Mouse (Mus musculus) kidney, postnatal 25 days (tissue): ENCODE results near the gene Gaa.
"Not testable (repeated sequence)": the region's sequence is repeated elsewhere in the genome, so short reads cannot be mapped to it uniquely, and the experiment has no call there.

Source experiments
- DNase-seq, 2 experiments: peaks; one replicate each; pipeline ENCODE4 v3.0.0; 2021; ENCODE audit warnings: mixed read lengths in 2 of 2

Gaa gene

DNA sequence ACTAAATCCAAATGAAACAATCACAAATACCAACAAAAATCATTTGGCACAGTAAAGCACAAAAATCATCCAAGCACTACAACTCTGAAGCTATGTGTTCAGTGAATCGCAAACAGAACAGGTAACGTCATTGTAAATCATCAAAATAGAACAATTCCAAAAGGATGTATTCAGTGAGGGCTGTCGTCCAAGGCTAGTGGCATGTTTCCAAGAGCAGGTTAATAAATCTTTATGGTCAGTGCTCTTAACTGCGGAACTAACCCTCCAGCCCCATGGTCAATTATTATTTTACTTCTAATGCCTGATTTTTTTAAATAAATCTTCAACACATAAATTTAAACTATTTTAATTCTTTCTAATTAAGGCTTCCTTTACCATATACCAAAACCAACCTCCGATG is 11.1 kb upstream of the Gaa start:
- peak in 1 of 2 experiments; percentile 63 for DNase-seq

DNA sequence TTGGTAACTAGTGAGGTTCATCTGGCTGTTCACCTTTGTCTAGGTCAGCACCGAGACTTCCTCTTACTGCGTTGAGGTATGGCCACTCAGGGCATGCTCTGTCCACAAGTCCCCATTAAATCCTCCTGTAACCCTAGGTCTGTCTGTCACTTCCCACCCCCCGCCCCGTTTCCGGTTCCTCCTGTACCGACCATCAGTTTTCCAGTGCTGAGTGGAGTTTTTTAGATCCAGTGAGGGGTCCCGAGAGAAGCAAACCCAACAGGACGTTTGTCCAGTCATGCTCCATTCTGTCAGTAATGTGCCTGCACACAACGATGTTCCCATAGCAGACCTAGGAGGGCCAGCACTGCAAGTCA is 9.5 kb upstream of the Gaa start:
- DNase-seq, result no peak

DNA sequence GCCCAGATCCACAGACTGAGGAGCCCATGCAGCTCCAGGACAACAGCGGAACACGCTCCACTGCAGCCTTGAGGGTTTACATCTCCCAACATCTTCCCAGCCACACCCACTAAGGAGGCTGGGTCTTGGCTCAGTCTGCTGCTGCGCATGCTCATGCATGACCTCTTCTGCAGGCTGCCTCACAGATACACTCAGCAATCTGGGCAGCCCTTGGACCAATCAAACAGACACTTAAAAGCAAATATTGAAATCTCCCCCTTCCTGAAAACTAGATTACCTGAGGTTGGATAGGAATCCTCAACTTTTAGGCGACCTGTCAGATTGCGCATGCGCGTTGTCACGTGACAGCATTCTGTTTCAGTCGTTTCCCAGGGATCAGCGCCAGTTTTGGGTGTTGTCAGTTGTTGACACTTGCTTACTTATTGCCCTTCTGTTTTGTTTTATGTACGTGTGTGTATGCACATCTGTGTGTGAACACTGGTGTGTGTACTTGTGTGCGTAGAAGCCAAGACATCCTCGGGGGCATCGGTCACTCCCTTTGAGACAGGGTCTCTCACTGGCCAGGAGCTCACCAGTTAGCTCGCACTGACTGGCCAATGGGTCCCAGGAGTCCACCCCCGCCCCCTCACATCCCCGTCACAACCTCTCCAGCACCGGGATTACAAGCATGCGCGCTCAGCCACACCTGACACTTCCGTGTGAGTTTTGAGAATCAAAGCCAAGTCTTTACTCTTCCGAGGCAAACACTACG is 8.9 kb upstream of the Gaa start:
- DNase-seq, result peak; percentile 74 to 84

DNA sequence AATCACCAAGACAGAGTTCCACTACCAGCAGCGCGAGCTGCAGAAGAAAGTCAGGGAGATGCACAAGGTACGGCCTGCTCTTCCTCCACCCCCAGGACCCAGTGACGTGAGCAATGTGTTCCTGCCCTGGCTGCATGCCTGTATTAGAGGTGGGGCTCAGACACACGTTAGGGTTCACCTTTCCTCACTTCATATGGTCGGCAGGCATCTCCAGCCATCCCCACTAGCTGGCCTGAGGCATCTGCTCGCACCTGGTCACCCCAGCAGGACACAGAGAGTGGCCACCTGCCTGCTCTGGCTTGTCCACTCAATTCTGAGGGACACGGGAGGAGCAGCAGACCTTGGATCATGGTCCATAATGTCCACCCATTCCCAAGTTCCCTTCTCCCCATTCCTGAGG is 7.7 kb upstream of the Gaa start:
- DNase-seq, result no peak

DNA sequence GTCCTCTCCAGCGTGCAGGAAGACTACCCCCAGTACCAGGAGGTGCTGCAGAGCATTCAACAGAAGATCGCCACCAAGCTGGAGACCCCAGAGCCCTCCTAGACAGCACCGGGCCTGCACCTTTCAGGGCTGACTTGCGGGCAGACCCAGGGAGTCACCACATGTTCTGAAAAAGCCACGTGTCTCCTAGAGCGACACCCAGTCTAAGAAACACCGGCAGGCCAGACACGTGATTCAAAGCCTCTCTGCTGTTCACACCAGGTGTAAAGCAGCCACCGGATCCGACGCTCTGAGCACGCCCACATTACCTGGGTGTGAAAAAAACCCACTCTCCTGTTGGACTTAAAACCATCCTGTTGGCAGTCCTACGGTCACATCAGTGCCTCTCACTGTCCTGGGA is 3.3 kb upstream of the Gaa start:
- DNase-seq, result no peak

DNA sequence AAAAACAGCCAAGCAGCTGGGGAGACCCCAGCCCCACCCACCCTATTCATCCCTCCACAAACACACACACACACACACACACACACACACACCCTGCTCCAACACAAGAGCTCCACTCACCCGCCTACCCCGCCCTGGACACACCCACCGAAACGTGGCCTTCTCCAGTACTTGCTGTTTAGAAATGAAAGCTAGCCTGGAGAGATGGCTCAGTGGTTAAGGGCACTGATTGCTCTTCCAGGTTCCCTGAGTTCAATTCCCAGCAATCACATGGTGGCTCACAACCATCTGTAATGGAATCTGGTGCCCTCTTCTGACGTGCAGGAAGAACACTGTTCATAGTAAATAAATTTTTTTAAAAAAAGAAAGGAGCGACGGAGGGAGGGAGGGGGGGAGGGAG is 1.9 kb upstream of the Gaa start:
- no peak for DNase-seq

DNA sequence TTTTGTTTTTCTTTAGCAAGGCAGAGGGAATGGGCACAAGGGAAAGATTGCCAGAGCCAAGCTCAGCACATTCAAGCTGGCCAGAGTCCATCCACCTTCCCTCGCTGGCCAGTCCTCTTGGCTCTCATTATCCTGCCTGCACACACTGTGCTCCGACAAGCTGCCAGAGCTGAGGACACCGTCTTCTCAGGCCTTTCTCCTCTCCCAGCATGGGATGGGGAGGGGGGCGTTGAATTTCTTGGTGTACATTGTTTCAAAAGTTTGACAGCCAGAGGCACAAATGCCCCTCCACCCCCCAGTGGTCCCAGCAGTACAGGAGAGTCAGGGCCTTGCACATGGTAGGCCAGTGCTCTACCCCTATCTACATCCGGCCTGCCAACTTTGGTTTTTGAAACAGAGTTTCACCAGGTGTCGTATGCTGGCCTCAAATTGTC is 429 bp upstream of the Gaa start:
- peak; percentile 79 to 88 for DNase-seq

DNA sequence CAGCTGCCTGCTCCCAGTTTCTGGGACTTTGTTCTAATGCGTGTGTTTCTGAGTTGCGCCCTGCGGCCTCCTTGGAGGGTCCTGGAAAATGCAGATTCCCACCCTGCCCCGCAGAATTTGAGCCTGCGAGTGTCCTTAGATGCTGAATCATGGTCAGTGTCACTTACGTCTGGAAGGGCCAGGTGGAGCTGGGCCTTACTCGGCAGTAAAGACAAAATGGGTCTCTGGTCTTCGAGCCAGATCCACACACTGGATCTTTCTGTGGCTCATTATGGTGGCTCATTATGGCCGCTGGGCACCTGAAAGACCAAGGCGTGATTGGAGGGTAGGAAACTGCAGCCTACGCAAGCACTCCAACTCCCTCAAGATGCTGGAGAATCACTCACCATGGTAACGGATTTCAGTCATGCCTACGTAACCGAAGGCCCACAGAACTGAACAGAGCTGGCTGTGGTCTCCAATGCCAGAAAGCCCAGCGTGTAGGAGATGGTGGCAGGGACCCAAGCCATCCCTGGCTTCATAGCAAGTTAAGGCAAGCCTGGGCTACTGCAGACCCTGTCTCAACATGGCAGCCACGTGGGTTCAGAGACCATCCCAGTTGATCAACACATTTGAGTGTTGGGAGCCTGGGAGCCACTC is 989 bp downstream of the Gaa start:
- DNase-seq, result no peak

DNA sequence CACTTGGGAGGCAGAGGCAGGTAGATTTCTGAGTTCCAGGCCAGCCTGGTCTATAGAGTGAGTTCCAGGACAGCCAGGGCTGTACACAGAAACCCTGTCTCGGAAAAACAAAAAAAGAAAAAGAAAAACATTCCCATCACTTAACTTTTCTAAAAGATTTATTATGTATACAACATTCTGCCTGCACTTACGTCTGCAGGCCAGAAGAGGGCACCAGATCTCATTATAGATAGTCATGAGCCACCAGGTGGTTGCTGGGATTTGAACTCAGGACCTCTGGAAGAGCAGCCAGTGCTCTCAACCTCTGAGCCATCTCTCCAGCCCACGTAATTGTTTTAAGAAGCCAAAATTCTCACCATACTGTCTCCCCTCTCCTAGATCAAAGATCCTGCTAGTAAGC is 4.8 kb downstream of the Gaa start:
- DNase-seq, result not testable (repeated sequence)

DNA sequence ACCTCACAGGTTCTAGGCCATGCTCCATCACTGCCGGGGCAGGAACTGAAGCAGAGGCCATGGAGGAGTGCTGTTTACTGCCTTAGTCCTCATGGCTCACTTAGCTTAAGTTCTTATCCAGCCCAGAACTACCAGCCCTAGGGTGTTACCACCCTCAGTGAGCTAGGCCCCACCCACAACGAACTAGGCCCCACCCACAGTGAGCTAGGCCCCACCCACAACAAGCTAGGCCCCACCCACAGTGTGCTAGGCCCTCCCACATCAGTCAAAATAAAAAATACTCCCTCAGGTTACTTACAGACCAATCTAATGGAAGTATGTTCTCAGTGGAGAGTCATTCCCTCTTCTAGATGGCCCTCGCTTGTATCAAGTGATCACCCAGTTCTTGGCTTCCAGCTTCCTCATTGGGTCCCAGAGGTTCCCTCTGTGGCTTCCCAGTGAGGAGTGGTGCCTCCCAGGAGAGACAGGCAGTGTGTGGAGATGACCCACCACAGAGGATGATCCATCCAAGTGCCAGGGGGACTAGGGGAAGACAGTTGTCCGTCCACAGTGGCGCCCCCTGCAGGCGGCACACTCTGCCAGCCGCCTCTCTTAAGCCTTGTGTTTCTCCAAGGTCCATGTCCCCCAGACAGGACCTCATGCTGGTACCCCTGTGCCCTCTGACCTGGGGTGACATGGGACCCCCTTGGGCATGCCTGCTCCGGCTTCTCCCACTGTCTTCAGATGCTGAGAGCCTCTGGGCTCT is 5.7 kb downstream of the Gaa start:
- DNase-seq, result no peak

DNA sequence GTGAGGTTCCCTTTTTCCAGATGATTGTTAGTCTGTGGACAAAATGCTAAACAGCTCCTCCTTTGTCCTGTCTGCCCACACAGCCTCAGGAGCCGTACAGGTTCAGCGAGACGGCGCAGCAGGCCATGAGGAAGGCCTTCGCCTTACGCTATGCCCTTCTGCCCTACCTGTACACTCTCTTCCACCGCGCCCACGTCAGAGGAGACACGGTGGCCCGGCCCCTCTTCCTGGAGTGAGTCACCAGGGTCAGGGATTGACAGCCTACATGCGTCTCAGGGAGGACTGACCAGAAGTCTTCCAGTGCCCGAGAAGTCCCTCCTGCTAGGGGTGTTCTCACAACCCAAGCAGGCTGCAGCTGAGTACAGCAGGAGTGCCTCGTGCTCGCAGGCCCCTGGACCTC is 13.3 kb downstream of the Gaa start:
- DNase-seq, result no peak

DNA sequence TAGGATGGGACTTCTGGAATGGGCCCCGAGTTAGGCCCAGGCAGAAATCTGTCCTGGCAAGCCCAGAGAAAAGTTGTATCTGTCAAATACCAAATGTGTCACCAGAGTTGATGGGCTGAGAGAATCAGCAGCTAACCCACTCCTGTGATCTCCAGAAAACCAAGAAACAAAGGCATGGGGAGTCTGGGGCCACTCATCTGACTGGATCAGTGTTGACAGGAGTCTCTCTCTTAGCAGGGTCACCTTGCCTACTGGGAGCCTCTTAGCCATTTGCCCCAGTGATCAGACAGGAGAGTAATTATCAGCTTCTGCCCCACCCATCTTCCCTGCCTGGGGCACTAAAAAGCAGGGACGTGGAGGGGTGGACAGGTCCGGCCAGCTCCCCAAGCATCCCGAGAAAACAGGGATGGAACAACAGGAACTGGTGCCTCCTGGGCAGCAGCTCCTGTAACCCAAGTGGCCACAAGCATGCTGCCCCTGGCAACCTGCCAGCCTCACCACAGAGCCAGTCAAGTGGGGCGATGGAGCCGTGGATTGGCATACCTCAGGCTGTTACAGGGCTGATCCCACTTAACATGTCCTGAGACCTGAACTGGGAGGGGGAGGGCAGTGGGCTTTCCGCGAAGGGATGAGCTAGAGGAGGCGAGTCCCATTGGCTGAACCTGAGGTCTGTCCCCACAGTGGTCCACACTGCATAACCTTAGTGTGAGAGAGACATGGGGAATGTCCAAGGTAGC is 18.3 kb downstream of the Gaa start:
- DNase-seq, result peak; percentile 64 to 74

DNA sequence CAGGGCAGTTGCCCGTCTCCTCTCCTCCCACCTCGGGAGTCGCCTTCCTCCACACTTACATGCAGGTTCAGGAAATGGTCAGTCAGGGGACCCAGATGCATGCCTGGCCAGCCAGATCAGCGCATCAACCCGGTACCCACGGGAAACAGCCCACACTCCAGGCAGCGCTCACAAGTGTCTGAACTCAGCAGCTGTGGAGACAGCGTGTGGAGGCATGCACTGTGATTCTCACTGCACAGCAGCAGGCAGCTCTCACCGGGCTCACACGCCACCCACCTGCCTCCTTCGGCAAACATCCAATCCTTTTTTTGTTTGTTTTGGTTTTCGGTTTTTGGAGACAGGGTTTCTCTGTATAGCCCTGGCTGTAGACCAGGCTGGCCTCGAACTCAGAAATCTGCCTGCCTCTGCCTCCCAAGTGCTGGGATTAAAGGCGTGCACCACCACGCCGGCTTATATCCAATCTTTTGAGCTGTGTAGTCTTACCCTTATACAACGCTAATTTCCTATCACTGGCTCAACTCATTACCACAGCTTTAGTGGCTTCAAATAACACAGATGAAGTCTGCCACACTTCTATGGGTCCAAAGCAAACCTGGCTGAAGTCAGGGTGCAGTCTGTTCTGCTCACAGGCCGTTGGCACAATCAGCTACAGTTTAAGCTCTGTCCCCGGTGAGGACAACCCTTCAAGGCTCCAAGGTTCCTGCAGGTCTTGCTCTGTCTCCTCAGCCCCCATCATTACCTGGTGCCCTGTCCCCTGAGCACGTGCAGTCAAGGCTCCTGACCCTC is 19.7 kb downstream of the Gaa start:
- DNase-seq, result no peak

DNA sequence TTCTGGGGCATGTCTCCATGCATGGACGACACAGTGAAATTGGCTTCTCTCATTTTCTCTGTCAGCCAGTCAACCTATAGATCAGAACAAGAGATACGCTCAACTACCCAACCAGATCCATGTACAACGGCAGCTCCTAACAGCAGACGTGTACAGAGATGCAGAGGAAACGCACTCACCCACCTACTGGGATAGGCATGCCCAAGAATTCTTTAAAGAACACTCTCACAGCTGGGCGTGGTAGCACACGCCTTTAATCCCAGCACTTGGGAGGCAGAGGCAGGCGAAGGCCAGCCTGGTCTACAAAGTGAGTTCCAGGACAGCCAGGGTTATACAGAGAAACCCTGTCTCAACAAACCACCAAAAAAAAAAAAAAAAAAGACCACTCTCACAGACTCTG is 25.2 kb downstream of the Gaa start:
- DNase-seq, result not testable (repeated sequence)

DNA sequence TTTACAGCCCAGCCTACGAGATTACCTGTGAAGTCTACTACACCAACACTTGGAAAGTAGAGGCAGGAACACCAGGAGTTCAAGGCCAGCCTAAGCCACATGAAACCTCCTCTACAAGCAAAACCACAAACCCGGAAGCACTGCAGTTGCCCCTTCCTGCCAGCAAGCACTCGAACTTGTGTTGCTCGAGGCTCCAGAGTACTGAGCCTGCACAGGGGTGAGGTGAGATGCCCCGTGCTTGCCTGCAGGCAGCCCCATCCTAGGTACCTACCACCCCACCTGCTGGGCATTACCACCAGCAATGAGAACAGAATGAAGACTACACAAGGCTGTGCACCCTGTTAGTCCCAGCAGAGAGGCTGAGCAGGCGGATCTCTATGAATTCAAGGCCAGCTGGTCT is 30.3 kb downstream of the Gaa start:
- DNase-seq, result no peak

DNA sequence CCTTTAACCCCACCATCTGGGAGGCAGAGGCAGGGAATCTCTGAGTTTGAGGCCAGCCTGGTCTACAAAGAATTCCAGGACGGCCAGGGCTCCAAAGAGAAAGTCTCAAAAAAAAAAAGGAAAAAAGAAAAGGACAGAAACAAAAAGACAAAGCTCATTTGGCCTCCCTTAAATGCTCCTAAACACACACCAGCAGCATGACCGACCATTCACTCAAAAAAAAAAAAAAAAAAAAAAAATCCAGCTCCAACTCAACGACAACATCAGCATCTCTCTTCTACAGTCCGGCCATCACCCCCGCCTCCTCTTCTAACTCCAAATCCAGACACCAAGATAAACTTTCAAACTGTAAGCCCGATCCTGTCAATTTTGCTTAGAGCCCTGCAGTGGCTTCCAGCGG is 31.2 kb downstream of the Gaa start:
- DNase-seq, result no peak

DNA sequence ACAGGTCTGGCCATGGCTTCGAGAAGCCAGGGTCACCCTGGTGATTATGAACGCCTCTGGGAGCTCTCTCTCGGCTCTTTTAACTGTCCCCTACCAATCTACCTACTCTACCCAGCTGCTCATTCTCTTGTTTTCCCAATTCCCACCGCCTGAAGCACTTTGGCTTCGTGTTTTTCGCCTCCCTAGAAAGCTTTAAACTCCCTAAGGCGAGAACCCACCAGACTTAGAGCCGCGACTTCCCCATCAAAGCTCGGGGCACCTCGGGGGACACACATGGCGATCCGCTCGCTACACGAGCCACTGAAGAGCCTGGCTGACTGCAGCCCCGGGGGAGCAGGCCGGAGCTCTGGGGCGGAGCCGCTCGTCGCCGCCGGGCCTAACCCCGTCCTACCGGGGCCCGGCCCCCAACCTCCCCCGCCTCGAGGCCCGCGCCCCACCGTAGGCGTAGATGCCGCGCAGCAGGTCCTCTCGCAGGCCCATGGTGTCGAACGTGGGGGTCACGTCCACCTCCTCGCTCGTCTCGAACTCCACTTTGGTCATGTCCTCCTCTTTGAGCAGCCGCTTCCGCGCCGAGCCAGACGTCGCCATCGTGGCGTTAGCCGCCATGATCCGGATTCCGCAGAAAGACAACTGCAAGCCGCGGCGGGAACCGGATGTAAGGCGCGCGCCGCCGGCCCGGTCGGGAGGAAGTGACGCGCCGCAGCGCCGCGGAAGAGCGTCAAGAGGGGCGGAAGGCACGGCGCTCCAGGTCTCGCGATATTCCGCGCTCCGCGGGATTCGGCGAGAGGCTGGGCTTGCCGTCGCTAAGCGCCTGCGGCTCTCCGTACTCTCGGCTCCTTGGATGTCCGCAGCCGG is 31.9 kb downstream of the Gaa start, which contains the start of gene Eif4a3:
TSS of gene Eif4a3 (minus strand) at position 699 of the 855 bp plus-strand sequence.
- DNase-seq, result peak; percentile 97 to 98

DNA sequence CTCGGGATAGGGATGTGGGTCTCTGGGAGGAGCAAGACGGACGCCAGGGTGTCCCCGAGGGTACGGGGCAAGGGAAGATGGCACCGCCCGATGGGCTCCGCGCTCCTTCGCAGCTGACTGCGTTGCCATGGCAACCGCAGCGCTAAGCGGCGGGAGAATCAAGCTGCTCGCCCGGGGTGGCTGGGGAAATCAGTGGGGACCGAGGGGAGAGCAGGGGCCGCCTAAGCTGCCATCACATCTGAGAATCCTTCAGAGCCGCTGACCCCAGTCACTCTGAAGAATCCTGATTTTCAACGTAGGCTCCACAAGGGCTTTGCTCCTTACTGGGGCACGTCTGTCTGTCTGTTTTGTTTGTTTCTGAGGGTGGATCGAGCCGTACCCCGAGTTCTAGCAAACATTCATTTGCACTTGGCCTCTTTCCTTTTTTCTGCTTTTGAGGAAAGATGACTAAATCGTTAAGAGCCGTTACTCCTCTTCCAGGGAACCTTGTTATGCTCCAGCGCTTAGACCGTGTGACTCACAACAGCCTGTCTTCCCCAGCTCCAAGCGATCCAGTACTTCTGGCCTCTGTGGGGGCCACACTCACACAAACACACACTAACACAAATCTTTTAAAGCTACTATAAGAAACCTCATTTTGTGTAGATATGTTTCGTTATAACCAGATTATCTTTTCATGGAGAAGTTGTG is 32.7 kb downstream of the Gaa start:
- no peak for DNase-seq

DNA sequence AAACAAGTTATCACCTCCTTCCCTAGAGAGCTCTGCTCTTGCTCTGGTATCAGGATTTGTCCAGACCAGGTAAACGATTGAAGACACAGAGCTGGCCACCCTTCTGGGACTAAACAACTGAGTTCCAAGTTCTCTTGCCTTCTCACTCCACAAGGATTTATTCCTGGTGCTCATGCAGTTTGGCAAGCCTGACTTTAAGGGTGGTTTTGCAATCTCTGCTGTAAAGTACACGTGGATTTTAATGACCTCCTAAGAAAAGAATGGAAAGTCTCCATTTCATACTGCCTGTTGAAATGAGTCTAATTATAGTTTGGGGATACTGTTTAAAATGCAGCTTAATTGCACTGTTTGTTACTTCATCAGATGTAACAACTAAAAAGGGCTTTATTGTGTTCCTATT is 33.3 kb downstream of the Gaa start:
- DNase-seq, result no peak

DNA sequence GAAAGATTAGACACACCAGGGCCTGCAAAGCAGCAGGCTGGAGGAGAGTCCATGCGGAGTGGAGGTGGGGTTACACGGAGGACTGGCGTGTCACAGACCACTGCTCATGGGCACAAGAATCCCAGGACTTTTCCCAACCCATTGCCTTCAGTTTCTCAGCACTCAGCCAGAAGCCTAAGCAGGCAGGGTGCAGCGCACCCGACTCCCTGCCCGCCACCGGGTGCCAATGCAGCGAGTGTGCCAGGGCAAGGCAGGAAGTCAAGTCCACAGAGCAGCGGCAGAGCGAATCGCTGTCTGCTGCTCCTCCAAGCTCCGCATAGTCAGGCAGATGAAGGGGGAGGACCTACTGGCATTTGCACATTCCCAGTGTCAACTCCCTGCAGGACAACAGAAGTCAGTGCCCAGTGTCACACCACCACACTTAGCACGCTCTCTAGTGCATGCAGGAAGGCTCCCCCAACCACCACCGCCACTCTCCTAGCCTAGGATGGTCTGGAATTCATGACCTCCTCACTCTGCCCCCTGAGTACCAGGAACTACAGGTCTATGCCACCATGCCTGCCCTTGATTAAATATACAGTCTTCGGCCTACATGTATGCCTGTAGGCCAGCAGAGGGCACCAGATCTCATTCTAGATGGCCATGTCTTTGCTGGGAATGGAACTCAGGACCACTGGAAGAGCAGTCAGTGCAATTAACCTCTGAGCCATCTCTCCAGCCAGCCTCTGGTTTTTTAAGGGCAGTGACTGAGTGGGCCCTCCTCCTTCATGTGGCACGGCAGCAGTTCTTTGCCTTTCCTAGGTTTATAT is 37.4 kb downstream of the Gaa start:
- peak; percentile 66 to 76 for DNase-seq
